In genomic region chr11:6615250-6616205, GRCm38 (mm10) we compare ENCODE assay signal across 22 mouse cellular contexts. TPM values are rescaled to one million over a fixed set of nuclear protein-coding genes. Genes with fewer than 3 reads are reported as not detected.
DNase-seq lines count a peak whose midpoint lies in the region; ATAC-seq and TF ChIP-seq lines count a peak whose summit lies in the region.
"Had no signal": no experiment of that assay in that cellular context is flagged by ENCODE, and none has a peak within 500 bp of the region (broad histone marks: within the 10 kb centered on the region; RNA-seq: fewer than 3 reads in every experiment).

No protein-coding gene starts in this region.

- WGBS in intestine, postnatal 0 days: 86% methylated on average over 12 of the region's 12 CpGs
- 87% methylated on average over 12 of the region's 12 CpGs for WGBS in intestine, embryonic 16.5 days
- 75% methylated on average over 12 of the region's 12 CpGs for WGBS in liver, embryonic 12.5 days (ENCODE audit: insufficient replicate concordance)
- WGBS in liver, embryonic 14.5 days (ENCODE audit: insufficient replicate concordance): 72% methylated on average over 12 of the region's 12 CpGs
- WGBS in stomach, postnatal 0 days: 89% methylated on average over 12 of the region's 12 CpGs

- no peak overlapping the region; the same call in 1 of the 2 replicates for H3K27ac ChIP-seq in intestine, postnatal 0 days (ENCODE audit: low read depth, low read length)
- no peak overlapping the region for H3K27ac ChIP-seq in intestine, embryonic 16.5 days (ENCODE audit: low read length)
- no peak overlapping the region for H3K27ac ChIP-seq in liver, embryonic 12.5 days
- H3K27ac ChIP-seq in liver, embryonic 14.5 days: no peak overlapping the region
- H3K27ac ChIP-seq in stomach, postnatal 0 days (replicated peaks): no peak overlapping the region
- H3K27ac ChIP-seq: heart, embryonic 15.5 days; hindbrain, embryonic 12.5 days; neural tube, embryonic 15.5 days had no signal

- no peaks in the 10 kb centered on the region for H3K27me3 ChIP-seq in intestine, postnatal 0 days (replicated peaks; ENCODE audit: control insufficient read depth, insufficient read depth, low read length)
- H3K27me3 ChIP-seq in intestine, embryonic 16.5 days (replicated peaks; ENCODE audit: control insufficient read depth, insufficient read depth, low read length): no peaks in the 10 kb centered on the region
- no peaks in the 10 kb centered on the region for H3K27me3 ChIP-seq in liver, embryonic 12.5 days (replicated peaks)
- no peaks in the 10 kb centered on the region for H3K27me3 ChIP-seq in liver, embryonic 14.5 days (ENCODE audit: control insufficient read depth, insufficient read depth, low read length)
- no peaks in the 10 kb centered on the region for H3K27me3 ChIP-seq in stomach, postnatal 0 days (ENCODE audit: control insufficient read depth, insufficient read depth, low read length)
- H3K27me3 ChIP-seq: heart, embryonic 15.5 days; hindbrain, embryonic 12.5 days; neural tube, embryonic 15.5 days had no signal

- peaks cover 82% of the 10 kb centered on the region for H3K36me3 ChIP-seq in intestine, postnatal 0 days (ENCODE audit: control insufficient read depth, insufficient read depth)
- H3K36me3 ChIP-seq in intestine, embryonic 16.5 days (ENCODE audit: control insufficient read depth, insufficient read depth, low read length): peaks cover 45% of the 10 kb centered on the region
- H3K36me3 ChIP-seq in liver, embryonic 12.5 days: peaks cover 100% of the 10 kb centered on the region
- peaks cover 65% of the 10 kb centered on the region for H3K36me3 ChIP-seq in liver, embryonic 14.5 days (replicated peaks; ENCODE audit: control insufficient read depth, insufficient read depth, low read depth)
- H3K36me3 ChIP-seq in stomach, postnatal 0 days (ENCODE audit: control insufficient read depth, insufficient read depth, low read length): peaks cover 48% of the 10 kb centered on the region

- no peak for TF ChIP-seq CTCF in intestine, postnatal 0 days (IDR thresholded peaks at IDR 0.05; ENCODE audit: low read depth)
- no peak for TF ChIP-seq CTCF in liver, embryonic 14.5 days (IDR thresholded peaks at IDR 0.05; ENCODE audit: low read depth)
- TF ChIP-seq CTCF in stomach, postnatal 0 days (IDR thresholded peaks at IDR 0.05; ENCODE audit: low read depth): no peak

- no peak overlapping the region for H3K4me3 ChIP-seq in intestine, postnatal 0 days (ENCODE audit: low read depth, low read length)
- no peak overlapping the region for H3K4me3 ChIP-seq in intestine, embryonic 16.5 days (ENCODE audit: low read length)
- no peak overlapping the region for H3K4me3 ChIP-seq in liver, embryonic 12.5 days
- no peak overlapping the region for H3K4me3 ChIP-seq in liver, embryonic 14.5 days (ENCODE audit: insufficient read depth in 1 of 2, low read depth in 2 of 2, low read length in 2 of 2)
- no peak overlapping the region for H3K4me3 ChIP-seq in stomach, postnatal 0 days (ENCODE audit: low read depth, low read length)
- H3K4me3 ChIP-seq: heart, embryonic 15.5 days; hindbrain, embryonic 12.5 days; neural tube, embryonic 15.5 days had no signal

- DNase-seq in liver: no peak
- DNase-seq in liver, embryonic 14.5 days (ENCODE audit: low read depth in 3 of 3, low spot score in 3 of 3): no peak
- no peak for DNase-seq in stomach, postnatal 0 days (ENCODE audit: low spot score)
- DNase-seq in thymus, postnatal 36 days: no peak
- DNase-seq in spleen, adult 18-20 months: no peak
- DNase-seq: adrenal gland, adult 2 months; cerebellum, postnatal 10 days; heart, adult 18-20 months; left cerebral cortex, postnatal 4 days; lung, postnatal 14 days; retina, postnatal 1 day had no signal

- H3K9ac ChIP-seq in intestine, postnatal 0 days (ENCODE audit: low read depth, low read length): no peak overlapping the region
- no peak overlapping the region for H3K9ac ChIP-seq in intestine, embryonic 16.5 days (ENCODE audit: low read depth, low read length)
- no peak overlapping the region for H3K9ac ChIP-seq in liver, embryonic 12.5 days
- no peak overlapping the region for H3K9ac ChIP-seq in liver, embryonic 14.5 days (replicated peaks)
- no peak overlapping the region for H3K9ac ChIP-seq in stomach, postnatal 0 days (ENCODE audit: low read length)
- H3K9ac ChIP-seq: heart, embryonic 15.5 days; hindbrain, embryonic 12.5 days; neural tube, embryonic 15.5 days had no signal

- TF ChIP-seq EP300 in liver, embryonic 14.5 days (IDR thresholded peaks at IDR 0.05; ENCODE audit: low read depth): no peak
- no peak for TF ChIP-seq EP300 in stomach, postnatal 0 days (optimal IDR thresholded peaks at IDR 0.05)

- no peaks in the 10 kb centered on the region for H3K9me3 ChIP-seq in intestine, postnatal 0 days (ENCODE audit: control insufficient read depth)
- H3K9me3 ChIP-seq in intestine, embryonic 16.5 days (ENCODE audit: control insufficient read depth, low read length): no peaks in the 10 kb centered on the region
- H3K9me3 ChIP-seq in liver, embryonic 12.5 days (replicated peaks): no peaks in the 10 kb centered on the region
- H3K9me3 ChIP-seq in liver, embryonic 14.5 days (ENCODE audit: control insufficient read depth, low read length): no peaks in the 10 kb centered on the region
- no peaks in the 10 kb centered on the region for H3K9me3 ChIP-seq in stomach, postnatal 0 days (ENCODE audit: control insufficient read depth, low read length)
- H3K9me3 ChIP-seq: heart, embryonic 15.5 days; hindbrain, embryonic 12.5 days; neural tube, embryonic 15.5 days had no signal

- H3K4me2 ChIP-seq in intestine, postnatal 0 days (replicated peaks; ENCODE audit: low read depth): no peak overlapping the region
- H3K4me2 ChIP-seq in intestine, embryonic 16.5 days (ENCODE audit: low read depth, low read length): no peak overlapping the region
- H3K4me2 ChIP-seq in liver, embryonic 12.5 days: no peak overlapping the region
- H3K4me2 ChIP-seq in liver, embryonic 14.5 days (ENCODE audit: low read depth): no peak overlapping the region
- no peak overlapping the region for H3K4me2 ChIP-seq in stomach, postnatal 0 days (replicated peaks; ENCODE audit: low read depth)
- H3K4me2 ChIP-seq: heart, embryonic 15.5 days; hindbrain, embryonic 12.5 days; midbrain, embryonic 11.5 days; neural tube, embryonic 15.5 days had no signal

- H3K4me1 ChIP-seq in intestine, postnatal 0 days (replicated peaks; ENCODE audit: control insufficient read depth, insufficient read depth, low read length): no peaks in the 10 kb centered on the region
- no peaks in the 10 kb centered on the region for H3K4me1 ChIP-seq in intestine, embryonic 16.5 days (ENCODE audit: control insufficient read depth, insufficient read depth, low read length)
- H3K4me1 ChIP-seq in liver, embryonic 12.5 days: no peaks in the 10 kb centered on the region
- no peaks in the 10 kb centered on the region for H3K4me1 ChIP-seq in liver, embryonic 14.5 days (replicated peaks; ENCODE audit: control insufficient read depth in 2 of 2, insufficient read depth in 2 of 2, low read length in 1 of 2)
- no peaks in the 10 kb centered on the region for H3K4me1 ChIP-seq in stomach, postnatal 0 days (replicated peaks; ENCODE audit: control insufficient read depth, insufficient read depth)
- H3K4me1 ChIP-seq: heart, embryonic 15.5 days; hindbrain, embryonic 12.5 days; neural tube, embryonic 15.5 days had no signal

- ATAC-seq in intestine, postnatal 0 days: peak; percentile 18; the same call in 1 of the 2 replicates
- no peak for ATAC-seq in intestine, embryonic 16.5 days
- ATAC-seq in liver, embryonic 12.5 days: peak; percentile 13; the same call in 1 of the 2 replicates
- peak; percentile 14 for ATAC-seq in liver, embryonic 14.5 days (ENCODE audit: insufficient read depth)
- ATAC-seq in stomach, postnatal 0 days (ENCODE audit: low FRiP score, low TSS enrichment): peak; percentile 12; the same call in 1 of the 2 replicates
- ATAC-seq: forebrain, embryonic 14.5 days; inflammation-experienced regulatory T-cells, adult 6 months had no signal

RNA-seq across cellular contexts. Expression of gene Nacad, which starts 9.7 kb away (rescaled TPM):
- polyA plus RNA-seq in intestine, postnatal 0 days (2015; fragmentation: Nextera tagmentation; extraction: Ambion mirVana): 4.0 and 4.8 TPM in 2 replicates
- polyA plus RNA-seq in intestine, embryonic 16.5 days (2015; fragmentation: Nextera tagmentation; extraction: Ambion mirVana): 5.5 and 7.1 TPM in 2 replicates
- 6.4 and 7.5 TPM in 2 replicates for polyA plus RNA-seq in liver, embryonic 12.5 days (2016; fragmentation: Nextera tagmentation; extraction: Ambion mirVana)
- polyA plus RNA-seq in liver, embryonic 14.5 days (2012; rRNA removed): 2.3 and 4.0 TPM in 2 replicates
- 6.2 and 6.4 TPM in 2 replicates for polyA plus RNA-seq in liver, embryonic 14.5 days (2014; fragmentation: Nextera tagmentation; extraction: Ambion mirVana)
- polyA plus RNA-seq in stomach, postnatal 0 days (2015; fragmentation: Nextera tagmentation; extraction: Ambion mirVana): 7.3 and 7.4 TPM in 2 replicates
- polyA plus RNA-seq: inflammation-experienced regulatory T-cells, adult 6 months had no signal

RNA-seq across cellular contexts. Expression of gene Tbrg4, which starts 10.3 kb away (rescaled TPM):
- polyA plus RNA-seq in intestine, postnatal 0 days (2015; fragmentation: Nextera tagmentation; extraction: Ambion mirVana): 30.8 and 32.6 TPM in 2 replicates
- polyA plus RNA-seq in intestine, embryonic 16.5 days (2015; fragmentation: Nextera tagmentation; extraction: Ambion mirVana): 64.0 and 64.2 TPM in 2 replicates
- 69.3 TPM in 2 replicates for polyA plus RNA-seq in liver, embryonic 12.5 days (2016; fragmentation: Nextera tagmentation; extraction: Ambion mirVana)
- 55.1 and 63.6 TPM in 2 replicates for polyA plus RNA-seq in liver, embryonic 14.5 days (2012; rRNA removed)
- polyA plus RNA-seq in liver, embryonic 14.5 days (2014; fragmentation: Nextera tagmentation; extraction: Ambion mirVana): 27.7 and 30.4 TPM in 2 replicates
- 29.3 and 31.2 TPM in 2 replicates for polyA plus RNA-seq in stomach, postnatal 0 days (2015; fragmentation: Nextera tagmentation; extraction: Ambion mirVana)

RNA-seq across cellular contexts. Expression of gene Wap, which starts 22.9 kb away (rescaled TPM):
- polyA plus RNA-seq in intestine, postnatal 0 days (2015; fragmentation: Nextera tagmentation; extraction: Ambion mirVana): 1.3 and 4.3 TPM in 2 replicates
- not detected in 2 replicates for polyA plus RNA-seq in intestine, embryonic 16.5 days (2015; fragmentation: Nextera tagmentation; extraction: Ambion mirVana)
- polyA plus RNA-seq in liver, embryonic 12.5 days (2016; fragmentation: Nextera tagmentation; extraction: Ambion mirVana): not detected in 2 replicates
- polyA plus RNA-seq in liver, embryonic 14.5 days (2012; rRNA removed): not detected in 2 replicates
- not detected in 2 replicates for polyA plus RNA-seq in liver, embryonic 14.5 days (2014; fragmentation: Nextera tagmentation; extraction: Ambion mirVana)
- polyA plus RNA-seq in stomach, postnatal 0 days (2015; fragmentation: Nextera tagmentation; extraction: Ambion mirVana): 2.6 and 5.3 TPM in 2 replicates
- polyA plus RNA-seq: adrenal gland, adult 2 months; forebrain, embryonic 14.5 days; heart, embryonic 15.5 days; hindbrain, embryonic 12.5 days; inflammation-experienced regulatory T-cells, adult 6 months; liver, embryonic 16.5 days; midbrain, embryonic 11.5 days; neural tube, embryonic 15.5 days; small intestine, adult 2 months had no signal

RNA-seq across cellular contexts. Expression of gene Ramp3, which starts 42.8 kb away (rescaled TPM):
- polyA plus RNA-seq in intestine, postnatal 0 days (2015; fragmentation: Nextera tagmentation; extraction: Ambion mirVana): 2.8 and 2.9 TPM in 2 replicates
- polyA plus RNA-seq in intestine, embryonic 16.5 days (2015; fragmentation: Nextera tagmentation; extraction: Ambion mirVana): 4.6 and 5.2 TPM in 2 replicates
- 0.23 and 0.49 TPM in 2 replicates for polyA plus RNA-seq in liver, embryonic 12.5 days (2016; fragmentation: Nextera tagmentation; extraction: Ambion mirVana)
- polyA plus RNA-seq in liver, embryonic 14.5 days (2012; rRNA removed): 0.04 and 0.14 TPM in 2 replicates
- polyA plus RNA-seq in liver, embryonic 14.5 days (2014; fragmentation: Nextera tagmentation; extraction: Ambion mirVana): not detected in 2 replicates
- 11.6 and 12.8 TPM in 2 replicates for polyA plus RNA-seq in stomach, postnatal 0 days (2015; fragmentation: Nextera tagmentation; extraction: Ambion mirVana)
